Mouse (Mus musculus): ENCODE data around the gene Repin1.

Gene Repin1

GRCm38 (mm10) chr6:48578736-48579135, 14.9 kb upstream of the Repin1 start:
- ATAC-seq (ENCODE audit: insufficient number of reproducible peaks, low FRiP score, low TSS enrichment) = no peak

DNA sequence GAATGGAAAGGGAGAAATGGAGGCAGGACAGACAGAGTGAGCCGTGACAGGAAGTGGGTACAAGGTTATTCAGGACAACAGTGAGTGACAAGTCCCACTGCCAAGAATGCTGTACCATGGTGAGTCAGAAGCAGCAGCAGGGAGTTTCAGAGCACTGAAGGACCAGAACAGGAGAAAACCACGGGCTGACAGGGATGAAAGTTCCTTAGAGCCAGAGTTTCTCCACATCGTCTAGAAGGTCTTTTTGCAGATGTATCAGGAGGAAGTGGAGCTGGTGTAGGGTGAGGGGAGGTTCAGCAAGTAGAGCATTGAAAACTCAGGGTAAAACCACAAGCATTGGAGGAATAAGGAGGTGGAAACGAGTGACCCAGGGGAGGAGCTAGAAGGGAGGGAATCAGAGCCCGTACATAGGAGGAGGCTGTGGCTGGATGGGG, 14.5 kb upstream of the Repin1 start:
- ATAC-seq (ENCODE audit: insufficient number of reproducible peaks, low FRiP score, low TSS enrichment) = no peak

- no peak for ATAC-seq (ENCODE audit: insufficient number of reproducible peaks, low FRiP score, low TSS enrichment)
Observed at GRCm38 (mm10) chr6:48581257-48581656, 12.4 kb upstream of the Repin1 start.

- ATAC-seq (ENCODE audit: insufficient number of reproducible peaks, low FRiP score, low TSS enrichment) = 0 out of 2 replicates have a peak, but pooled peaks have one; percentile 31
Observed at GRCm38 (mm10) chr6:48582037-48582436, 11.6 kb upstream of the Repin1 start.

GRCm38 (mm10) chr6:48589194-48589750, 4.4 kb upstream of the Repin1 start, which contains the start of gene Gm45021:
Gm45021 (plus strand) TSS chr6:48589610.
- ATAC-seq (ENCODE audit: insufficient number of reproducible peaks, low FRiP score, low TSS enrichment) = no peak

DNA sequence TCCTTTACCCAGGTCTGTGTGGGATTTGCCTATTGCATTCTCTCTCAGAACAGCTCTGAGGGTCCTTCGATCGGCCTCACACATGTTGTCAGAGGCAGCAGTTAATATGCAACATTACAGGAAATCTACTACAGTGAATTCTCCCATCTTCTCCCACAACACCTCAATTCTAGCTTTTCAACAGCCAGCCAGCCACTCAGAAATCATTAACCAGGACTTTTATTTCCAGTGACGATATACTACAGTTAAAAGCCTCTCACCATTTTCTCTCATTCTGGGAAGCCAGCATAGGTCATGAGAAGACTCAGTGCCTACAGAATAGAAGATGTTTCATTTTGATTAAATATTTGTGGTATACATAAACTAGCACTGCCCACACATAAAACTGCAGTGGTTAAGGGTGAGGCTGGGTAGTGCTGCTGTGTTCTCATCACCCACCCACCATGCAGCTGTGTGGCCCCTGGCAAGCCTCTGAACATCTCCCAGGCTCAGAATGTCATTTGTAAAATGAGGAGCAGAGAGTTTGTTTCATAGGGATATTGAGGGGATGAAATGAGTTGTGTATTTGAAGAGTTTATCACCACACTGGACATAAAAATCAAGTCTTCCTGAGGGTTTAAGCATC, 2.4 kb upstream of the Repin1 start:
- ATAC-seq (ENCODE audit: insufficient number of reproducible peaks, low FRiP score, low TSS enrichment) = no peak

- ATAC-seq (ENCODE audit: insufficient number of reproducible peaks, low FRiP score, low TSS enrichment) = no peak
Observed at GRCm38 (mm10) chr6:48591871-48592270, 1.8 kb upstream of the Repin1 start.

DNA sequence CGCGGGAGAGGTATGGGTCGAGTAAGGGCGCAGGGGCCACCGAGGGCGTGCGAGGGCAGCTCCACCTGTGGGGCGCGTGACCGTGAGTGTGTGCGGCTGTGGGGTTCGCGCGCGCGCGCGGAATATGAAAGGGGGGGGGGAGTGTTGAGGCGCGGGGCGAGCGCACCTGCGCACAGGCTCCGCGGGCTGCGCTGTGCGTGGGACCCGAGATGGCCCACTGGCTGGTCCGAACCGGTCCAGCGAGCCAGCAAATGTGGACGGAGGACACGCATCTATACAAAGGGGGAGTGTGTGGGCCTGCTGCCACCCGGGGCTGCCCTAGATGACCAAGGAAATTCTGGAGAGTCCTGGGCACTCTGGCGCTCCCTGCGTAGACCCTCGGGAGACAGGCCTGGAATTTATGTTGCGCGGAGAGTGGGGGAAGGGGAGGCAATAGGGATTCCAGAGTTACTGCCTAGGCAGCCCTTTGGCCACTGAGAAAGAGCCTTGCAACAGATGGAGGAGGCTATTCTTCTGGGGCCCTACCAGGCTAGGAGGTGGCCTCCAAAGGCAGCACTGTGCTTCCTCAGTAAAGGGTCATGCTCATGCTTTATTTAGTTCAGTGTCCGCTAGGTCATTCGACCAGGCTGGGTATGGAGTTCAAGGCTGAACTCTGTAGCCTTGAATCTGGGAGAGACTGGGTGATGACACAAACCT, 508 bp downstream of the Repin1 start:
- ATAC-seq (ENCODE audit: insufficient number of reproducible peaks, low FRiP score, low TSS enrichment) = peak; percentile 69

- no peak for ATAC-seq (ENCODE audit: insufficient number of reproducible peaks, low FRiP score, low TSS enrichment)
Observed at GRCm38 (mm10) chr6:48595278-48595677, 1.6 kb downstream of the Repin1 start.

GRCm38 (mm10) chr6:48596545-48597232, 3.0 kb downstream of the Repin1 start:
- ATAC-seq (ENCODE audit: insufficient number of reproducible peaks, low FRiP score, low TSS enrichment) = no peak

DNA sequence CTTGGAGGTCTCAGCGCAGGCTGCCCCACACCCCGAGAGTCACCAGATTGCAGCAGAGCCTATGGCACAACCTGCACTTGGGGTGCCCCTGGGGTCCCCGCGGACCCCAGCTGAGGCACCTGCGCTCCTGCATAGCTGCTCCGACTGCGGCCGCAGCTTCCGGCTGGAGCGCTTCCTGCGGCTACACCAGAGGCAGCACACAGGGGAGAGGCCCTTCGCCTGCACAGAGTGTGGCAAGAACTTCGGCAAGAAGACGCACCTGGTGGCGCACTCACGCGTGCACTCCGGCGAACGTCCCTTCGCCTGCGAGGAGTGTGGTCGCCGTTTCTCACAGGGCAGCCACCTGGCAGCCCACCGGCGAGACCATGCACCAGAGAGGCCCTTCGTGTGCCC, 3.5 kb downstream of the Repin1 start:
- ATAC-seq (ENCODE audit: insufficient number of reproducible peaks, low FRiP score, low TSS enrichment) = no peak

DNA sequence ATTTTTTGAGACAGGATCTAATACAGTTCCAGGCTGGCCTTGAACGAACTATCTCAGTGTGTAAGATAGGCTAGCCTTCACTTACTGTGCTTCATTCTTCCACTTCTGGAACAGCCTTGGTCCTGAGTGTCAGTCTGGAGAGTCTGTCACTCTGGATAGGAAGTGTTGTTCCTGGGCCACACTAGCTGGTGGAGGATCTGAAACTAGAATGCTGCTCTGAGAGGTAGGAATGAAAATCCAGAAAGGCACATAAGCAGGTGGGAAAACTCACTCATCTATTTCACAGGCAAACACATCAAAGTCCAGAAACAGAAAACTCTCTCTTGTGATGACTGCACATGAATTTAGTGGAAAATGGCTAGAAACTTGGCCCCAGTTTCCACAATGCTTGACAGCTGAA, 6.9 kb downstream of the Repin1 start:
- ATAC-seq (ENCODE audit: insufficient number of reproducible peaks, low FRiP score, low TSS enrichment) = no peak

- ATAC-seq (ENCODE audit: insufficient number of reproducible peaks, low FRiP score, low TSS enrichment) = peak; percentile 98
Observed at GRCm38 (mm10) chr6:48601271-48602079, 7.8 kb downstream of the Repin1 start, which contains the start of gene Zfp775. Zfp775 (plus strand) TSS chr6:48602063.

DNA sequence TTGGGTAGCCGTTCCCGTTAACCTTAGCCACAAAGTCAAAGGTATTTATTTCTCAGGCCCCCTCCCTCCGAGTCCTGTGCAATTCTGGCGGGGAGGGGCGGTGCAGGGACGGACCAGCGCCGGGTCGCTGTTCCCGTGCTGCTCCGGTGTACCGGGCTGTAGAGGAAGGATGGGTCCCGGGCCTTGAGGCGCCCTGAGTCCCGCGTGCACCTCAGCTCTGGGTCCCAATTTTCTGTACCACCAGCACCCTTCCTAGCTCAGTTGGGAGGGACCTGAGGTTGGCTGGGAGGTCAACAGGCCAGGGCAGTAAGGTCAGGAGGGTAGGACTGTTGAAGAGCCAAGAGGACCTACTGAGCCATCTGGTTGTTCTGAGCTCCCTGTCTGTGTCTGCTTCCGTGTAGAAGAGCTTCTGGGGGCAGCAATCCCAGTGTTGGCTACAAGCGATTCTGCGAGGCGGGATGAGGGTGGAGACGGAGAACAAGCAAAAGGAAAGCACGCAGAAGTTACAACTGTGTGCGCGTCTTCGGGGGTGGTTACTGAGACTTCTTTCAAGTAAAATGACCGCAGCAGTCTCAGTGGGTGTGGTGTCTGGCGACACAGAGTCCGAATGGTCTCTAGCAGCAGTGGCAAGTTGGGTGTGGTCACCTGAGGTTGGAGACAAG, 8.5 kb downstream of the Repin1 start:
- ATAC-seq (ENCODE audit: insufficient number of reproducible peaks, low FRiP score, low TSS enrichment) = peak; percentile 66

GRCm38 (mm10) chr6:48608124-48608523, 14.4 kb downstream of the Repin1 start:
- ATAC-seq (ENCODE audit: insufficient number of reproducible peaks, low FRiP score, low TSS enrichment) = no peak

GRCm38 (mm10) chr6:48609512-48609911, 15.8 kb downstream of the Repin1 start:
- ATAC-seq (ENCODE audit: insufficient number of reproducible peaks, low FRiP score, low TSS enrichment) = peak; percentile 68; the same call in 1 of the 2 replicates

DNA sequence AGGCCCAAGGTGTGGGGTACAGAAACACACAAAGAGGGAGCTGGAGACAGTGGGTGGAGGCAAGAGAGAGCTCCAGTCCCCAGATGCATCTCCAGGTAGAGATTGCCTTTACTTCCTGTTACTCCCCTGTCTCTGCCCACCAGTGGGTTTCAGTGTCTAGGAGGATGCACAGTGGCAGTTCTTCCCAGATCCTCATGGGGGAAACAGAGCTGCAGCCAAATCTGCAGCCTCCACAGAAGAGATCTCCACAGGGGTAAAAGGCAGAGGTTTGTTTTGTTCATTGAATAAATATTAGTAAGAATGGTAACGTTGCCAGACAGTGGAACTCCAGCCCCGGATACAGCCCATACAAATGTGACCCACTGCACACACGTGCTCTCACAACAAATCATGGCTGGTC, 17.0 kb downstream of the Repin1 start:
- ATAC-seq (ENCODE audit: insufficient number of reproducible peaks, low FRiP score, low TSS enrichment) = no peak

DNA sequence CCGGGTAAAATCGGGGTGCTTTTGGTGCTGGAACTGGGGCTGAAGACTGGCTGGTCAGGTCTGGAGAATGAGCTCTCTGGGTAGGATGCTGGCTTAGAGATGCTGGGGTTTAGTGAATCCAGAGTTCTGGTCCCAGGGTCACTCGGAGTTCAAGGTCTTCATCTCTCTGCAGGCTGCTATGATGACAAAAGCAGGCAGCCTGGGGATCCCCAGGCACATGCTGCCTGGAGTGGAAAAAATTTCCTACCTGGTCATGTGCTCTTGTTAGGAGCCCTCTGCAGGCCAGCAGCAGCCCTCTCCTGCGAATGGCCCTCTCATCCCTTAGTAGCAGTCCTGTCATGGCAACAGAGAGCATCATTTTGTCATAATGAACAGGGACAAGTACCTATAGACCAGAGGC, 19.8 kb downstream of the Repin1 start:
- no peak for ATAC-seq (ENCODE audit: insufficient number of reproducible peaks, low FRiP score, low TSS enrichment)

DNA sequence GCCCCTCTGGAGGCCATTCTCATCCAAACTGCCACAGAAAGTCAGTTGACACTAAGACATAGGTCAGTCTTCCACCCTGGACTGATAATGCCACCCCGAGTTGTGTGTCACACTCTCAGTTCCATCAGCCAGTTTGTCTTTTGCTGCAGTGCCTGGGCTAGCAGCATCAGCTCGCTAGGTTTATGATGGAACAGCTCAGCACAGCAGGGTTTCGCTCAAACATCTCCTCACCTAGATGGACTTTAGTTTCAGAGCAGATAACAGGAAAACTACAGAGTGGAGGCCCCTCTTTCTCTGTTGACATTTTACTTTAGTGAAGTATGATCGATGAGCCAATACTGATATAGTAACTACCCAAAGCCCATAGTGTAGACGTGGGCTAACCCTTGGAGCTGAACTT, 21.1 kb downstream of the Repin1 start:
- ATAC-seq (ENCODE audit: insufficient number of reproducible peaks, low FRiP score, low TSS enrichment) = no peak

GRCm38 (mm10) chr6:48620031-48620430, 26.3 kb downstream of the Repin1 start:
- no peak for ATAC-seq (ENCODE audit: insufficient number of reproducible peaks, low FRiP score, low TSS enrichment)
